Mouse (Mus musculus) left cerebral cortex, adult 9 months (tissue): ENCODE measurements around the gene Flt3.

ENCODE experiments used
- DNase-seq, 2 experiments: peaks; one replicate each; pipeline ENCODE4 v3.0.0; 2022; ENCODE audit warnings: low spot score in 2 of 2

Gene Flt3

DNA sequence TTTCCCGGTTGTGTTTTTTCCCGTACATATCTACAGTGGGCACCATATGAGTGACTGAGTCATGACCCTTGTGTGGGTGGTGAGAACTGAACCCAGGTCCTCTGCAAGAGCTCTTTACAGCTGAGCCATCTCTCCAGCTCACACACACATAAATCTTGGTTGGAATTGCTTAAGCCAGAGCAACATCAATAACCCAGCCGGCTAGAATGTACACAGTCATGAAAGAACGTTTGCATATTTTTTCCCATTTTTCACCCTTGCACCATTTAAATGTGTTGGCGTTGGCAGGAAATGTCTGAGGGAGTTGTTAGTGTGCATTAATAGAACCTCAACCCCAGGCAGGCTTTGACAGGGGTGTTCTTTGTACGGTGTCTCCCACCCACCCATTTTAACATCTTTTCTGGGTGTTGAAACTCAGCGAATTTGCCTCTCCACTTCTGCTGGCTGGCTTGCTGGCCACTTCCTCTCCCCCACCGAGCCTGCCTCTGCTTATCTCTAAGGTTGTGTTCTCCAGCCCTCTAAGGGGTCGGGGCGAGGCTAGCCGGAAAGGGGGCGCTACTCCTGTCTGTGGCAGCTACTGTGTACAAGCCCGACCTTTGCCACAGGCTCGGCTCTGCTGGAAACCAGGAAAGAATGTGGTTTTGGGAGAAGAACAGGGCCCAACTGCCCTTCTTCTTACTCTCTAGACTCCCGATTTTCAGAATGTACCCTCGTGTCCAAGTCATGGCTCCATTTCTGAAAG, 108.4 kb downstream of the Flt3 start:
- DNase-seq = no peak

DNA sequence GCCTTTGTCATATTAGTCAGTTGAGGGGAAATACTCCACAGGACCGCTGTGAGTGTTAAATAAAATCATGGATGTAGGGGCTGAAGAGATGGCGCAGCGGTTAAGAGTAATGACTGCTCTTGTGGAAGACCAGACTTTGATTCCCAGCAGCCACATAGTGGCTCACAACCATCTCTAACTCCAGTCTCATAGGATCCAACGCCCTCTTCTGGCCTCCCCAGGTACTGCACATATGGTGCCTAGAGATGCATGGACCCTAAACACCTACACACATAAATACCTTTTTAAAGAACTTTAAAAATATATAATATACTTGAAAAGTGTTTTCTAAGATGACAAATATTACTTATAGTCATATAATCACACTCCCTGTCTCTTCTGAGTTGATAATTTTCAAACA, 115.9 kb downstream of the Flt3 start:
- DNase-seq = no peak
